Mouse (Mus musculus) forebrain, embryonic 14.5 days (tissue): Measurements from ENCODE around the gene Pgpep1. TPM values are rescaled to one million over a fixed set of nuclear protein-coding genes. Genes with fewer than 3 reads are reported as not detected.
A peak's percentile ranks its signal among the peaks of the same experiment; 100 is the strongest.

Experiments used
- ATAC-seq: fragments of 200-750 bp; cut with Nextera tagmentation; 2 replicates; pipeline ENCODE4 v1.8.0; 2017; ENCODE audit warnings: mild to moderate bottlenecking, moderate library complexity
- DNase-seq: peaks from one replicate; pipeline ENCODE4 v3.0.0-alpha.2; 2015; ENCODE audit warnings: low spot score
- H3K27ac ChIP-seq: fragments of 300-500 bp; sonication (generic); 2 replicates; pipeline ENCODE4 v1.5.1; 2014; ENCODE audit warnings: low read depth, mild to moderate bottlenecking, control low read depth, low read length, moderate library complexity
- H3K27me3 ChIP-seq: fragments of 300-500 bp; sonication (generic); replicated peaks from 2 replicates; pipeline ENCODE4 v1.6.1; 2014; ENCODE audit warnings: low read length, control low read depth, mixed read lengths; ENCODE audit not compliant: control insufficient read depth, insufficient read depth
- H3K36me3 ChIP-seq: fragments of 300-500 bp; sonication (generic); 2 replicates; pipeline ENCODE4 v1.6.1; 2014; ENCODE audit warnings: low read length, control low read depth; ENCODE audit not compliant: control insufficient read depth, insufficient read depth
- H3K4me1 ChIP-seq: fragments of 300-500 bp; sonication (generic); 2 replicates; pipeline ENCODE4 v1.6.1; 2014; ENCODE audit warnings: antibody characterized with exemption, low read length, control low read depth; ENCODE audit not compliant: control insufficient read depth, insufficient read depth
- H3K4me2 ChIP-seq: fragments of 300-500 bp; sonication (generic); 2 replicates; pipeline ENCODE4 v1.6.1; 2014; ENCODE audit warnings: mild to moderate bottlenecking, control low read depth, low read length
- H3K4me3 ChIP-seq: fragments of 300-500 bp; sonication (generic); 2 replicates; pipeline ENCODE4 v1.5.1; 2014; ENCODE audit warnings: low read depth, low read length, control low read depth
- H3K9ac ChIP-seq: fragments of 300-500 bp; sonication (generic); 2 replicates; pipeline ENCODE4 v1.6.1; 2014; ENCODE audit warnings: mild to moderate bottlenecking, low read length, control low read depth, moderate library complexity
- H3K9me3 ChIP-seq: fragments of 300-500 bp; sonication (generic); replicated peaks from 2 replicates; pipeline ENCODE4 v1.6.1; 2016; ENCODE audit warnings: low read length, control low read depth, mixed read lengths; ENCODE audit not compliant: control insufficient read depth
- WGBS: fragments of 180-500 bp; shearing (Covaris S2); extraction: QIAGEN DNeasy Blood & Tissue Kit; methylation state at CpG from one replicate; pipeline ENCODE4 v1.1.7; 2014; 5-methylcytosine and 5-hydroxymethylcytosine counted together
- polyA plus RNA-seq: library from polyadenylated mRNA; unstranded; fragments of >200 nt; fragmentation: Nextera tagmentation; extraction: Ambion mirVana; gene quantifications from 2 replicates; pipeline ENCODE4 v1.2.1, GENCODE M21; 2014

Pgpep1 gene
- polyA plus RNA-seq, 1 experiment from 2014 or later: 101 TPM

DNA sequence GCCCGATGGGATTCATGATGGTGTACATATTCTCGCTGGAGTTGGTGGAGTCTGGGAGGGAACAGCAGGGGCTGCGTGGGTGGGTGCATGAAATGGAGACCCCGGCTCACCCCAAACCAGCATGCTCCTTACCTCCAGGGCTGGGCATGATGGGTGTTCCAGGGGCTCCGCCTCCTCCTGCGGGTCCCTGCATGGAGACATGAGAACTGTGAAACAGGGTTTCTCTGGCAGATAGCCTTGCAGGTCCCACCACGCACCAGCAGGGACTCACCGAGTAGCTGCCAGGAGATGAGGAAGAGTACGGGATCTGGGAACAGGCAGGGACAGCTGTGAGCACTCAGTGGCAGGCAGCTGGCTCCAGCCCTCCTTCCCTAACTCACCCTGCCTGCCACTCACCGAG lies 61.5 kb downstream of the Pgpep1 start:
- H3K9ac ChIP-seq: peak overlapping the region; percentile 77
- peak; percentile 48 for DNase-seq
- no peaks in the 10 kb centered on the region for H3K27me3 ChIP-seq
- H3K4me2 ChIP-seq: peak overlapping the region; percentile 92
- WGBS: 14% methylated on average over 10 of the region's 10 CpGs
- 0 out of 2 replicates have a peak overlapping the region, but pooled peaks have one; percentile 9 for H3K27ac ChIP-seq
- peak overlapping the region; percentile 43 for H3K4me3 ChIP-seq
- no peaks in the 10 kb centered on the region for H3K9me3 ChIP-seq
- no peak; the same call in 1 of the 2 replicates for ATAC-seq
- H3K4me1 ChIP-seq: peaks cover 39% of the 10 kb centered on the region
- peaks cover 18% of the 10 kb centered on the region; the same call in 1 of the 2 replicates for H3K36me3 ChIP-seq

DNA sequence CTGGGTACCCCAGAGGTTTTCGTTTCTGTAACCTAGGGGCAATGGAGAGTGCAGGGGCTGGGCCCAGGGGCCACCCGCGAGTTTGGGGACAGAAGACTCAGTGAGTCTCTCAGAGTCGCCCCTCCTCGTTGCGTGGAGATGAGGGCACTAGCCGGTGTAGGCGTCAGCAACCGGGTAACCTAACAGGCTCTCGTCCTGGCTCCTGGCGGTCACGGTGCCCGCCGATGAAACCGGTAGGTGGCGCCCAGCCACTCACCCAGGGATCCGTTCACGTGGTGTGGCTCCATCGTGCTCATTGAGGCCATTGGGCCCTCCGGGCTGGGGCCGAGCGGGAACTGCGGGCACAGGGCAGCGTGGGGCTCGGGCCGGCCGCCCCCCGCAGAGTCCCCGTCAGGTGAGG lies 61.9 kb downstream of the Pgpep1 start:
- peaks cover 39% of the 10 kb centered on the region for H3K4me1 ChIP-seq
- WGBS: 2% methylated on average over 29 of the region's 29 CpGs
- peaks cover 18% of the 10 kb centered on the region; the same call in 1 of the 2 replicates for H3K36me3 ChIP-seq
- no peaks in the 10 kb centered on the region for H3K27me3 ChIP-seq
- peak overlapping the region; percentile 43 for H3K4me3 ChIP-seq
- H3K9me3 ChIP-seq: no peaks in the 10 kb centered on the region
- 0 out of 2 replicates have a peak overlapping the region, but pooled peaks have one; percentile 44 for H3K27ac ChIP-seq
- peak overlapping the region; percentile 77 for H3K9ac ChIP-seq
- peak overlapping the region; percentile 92 for H3K4me2 ChIP-seq
- ATAC-seq: peak; percentile 54
- peak; percentile 86 for DNase-seq

DNA sequence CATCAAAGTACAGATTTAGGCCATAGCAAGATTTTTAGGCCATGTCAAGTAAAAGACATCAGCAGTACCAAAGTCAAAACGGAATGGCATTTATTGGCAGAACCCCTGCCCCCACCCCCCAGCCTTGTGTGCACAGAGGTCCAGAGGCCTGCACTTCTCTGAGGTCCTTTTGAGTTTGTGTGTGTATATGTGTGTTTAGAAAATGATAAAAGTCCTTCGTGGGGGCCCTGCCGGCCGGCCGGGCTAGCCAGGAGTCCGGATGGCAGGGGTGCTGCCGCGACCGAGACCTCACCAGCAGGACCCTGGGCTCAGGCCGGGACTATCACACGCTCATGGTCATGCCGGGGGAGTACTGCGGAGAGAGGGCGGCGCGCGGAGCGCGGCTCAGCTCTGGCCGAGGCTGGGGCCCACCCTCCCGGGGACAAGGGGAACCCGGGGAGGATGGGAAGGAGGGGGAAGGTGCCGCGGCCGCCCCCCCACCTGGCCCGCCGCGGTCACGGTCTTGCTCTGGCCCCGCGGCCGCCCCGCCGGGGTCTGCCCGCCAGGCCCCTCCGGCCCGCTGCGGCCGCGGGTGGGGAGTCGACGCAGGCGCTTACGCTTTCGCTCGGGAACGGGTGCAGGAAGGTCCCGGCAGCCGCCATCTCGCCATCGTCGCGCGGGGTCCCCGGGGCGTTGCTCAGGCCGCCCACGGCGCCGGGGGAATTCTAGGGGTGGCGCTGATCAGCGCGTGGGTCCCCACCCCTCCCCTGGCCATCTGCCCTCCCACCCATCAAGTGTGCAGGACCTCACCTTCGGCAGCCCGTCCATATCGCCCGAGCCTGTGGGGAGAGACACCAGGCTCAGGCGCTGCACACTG lies 62.5 kb downstream of the Pgpep1 start:
- no peak; the same call in 1 of the 2 replicates for ATAC-seq
- peak overlapping the region; percentile 92 for H3K4me2 ChIP-seq
- no peaks in the 10 kb centered on the region for H3K9me3 ChIP-seq
- no peaks in the 10 kb centered on the region for H3K27me3 ChIP-seq
- peaks cover 15% of the 10 kb centered on the region; the same call in 1 of the 2 replicates for H3K36me3 ChIP-seq
- peak overlapping the region; percentile 77 for H3K9ac ChIP-seq
- H3K4me1 ChIP-seq: peaks cover 39% of the 10 kb centered on the region
- H3K4me3 ChIP-seq: peak overlapping the region; percentile 43
- WGBS: 8% methylated on average over 44 of the region's 68 CpGs
- H3K27ac ChIP-seq: 0 out of 2 replicates have a peak overlapping the region, but pooled peaks have one; percentile 44
- DNase-seq: no peak

DNA sequence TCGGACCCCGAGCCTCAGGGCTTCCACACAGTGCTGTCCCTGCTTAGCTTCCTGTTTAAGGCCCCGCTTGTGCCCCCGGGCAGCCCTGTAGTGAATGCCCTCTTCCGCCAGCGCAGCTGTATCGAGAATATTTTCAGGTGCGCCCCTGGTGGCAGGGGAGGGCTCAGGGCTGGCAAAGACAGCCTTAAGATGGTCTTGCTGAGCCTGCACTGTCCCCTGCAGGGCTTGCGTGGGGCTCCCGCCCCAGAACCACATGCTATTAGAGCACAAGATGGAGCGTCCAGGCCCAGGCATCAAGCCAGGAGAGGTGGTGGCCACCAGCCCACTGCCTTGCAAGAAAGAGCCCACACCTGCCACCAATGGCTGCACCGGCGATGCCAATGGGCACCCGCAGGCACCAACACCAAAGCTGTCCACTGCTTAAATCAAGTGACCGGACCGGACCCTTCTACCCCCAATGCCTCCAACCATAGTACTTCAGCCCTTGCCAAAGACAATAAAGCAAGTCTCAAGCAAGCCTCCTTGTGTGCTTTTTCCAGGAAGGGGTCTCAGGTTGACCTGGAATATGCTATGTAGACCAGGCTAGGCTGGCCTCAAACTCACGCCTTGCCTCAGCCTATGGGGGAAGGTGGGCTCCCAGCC lies 63.3 kb downstream of the Pgpep1 start:
- H3K9me3 ChIP-seq: no peaks in the 10 kb centered on the region
- H3K36me3 ChIP-seq: peaks cover 15% of the 10 kb centered on the region; the same call in 1 of the 2 replicates
- WGBS: 77% methylated on average over 17 of the region's 17 CpGs
- H3K27ac ChIP-seq: no peak overlapping the region
- H3K4me1 ChIP-seq: peaks cover 39% of the 10 kb centered on the region
- H3K27me3 ChIP-seq: no peaks in the 10 kb centered on the region
- H3K4me2 ChIP-seq: peak overlapping the region; percentile 92; the same call in 1 of the 2 replicates
- H3K9ac ChIP-seq: no peak overlapping the region
- DNase-seq: no peak
- H3K4me3 ChIP-seq: 0 out of 2 replicates have a peak overlapping the region, but pooled peaks have one; percentile 43
- ATAC-seq: no peak

Other genes with a start within 250 kb of the Pgpep1 start
- 23.9 and 30.7 TPM in 2 replicates for gene Crtc1, start 220.8 kb downstream of the Pgpep1 start, polyA plus RNA-seq
- gene Klhl26, start 183.4 kb downstream of the Pgpep1 start, polyA plus RNA-seq: 19.3 and 19.6 TPM in 2 replicates
- 84.4 and 87.4 TPM in 2 replicates for gene Tmem59l, start 173.0 kb downstream of the Pgpep1 start, polyA plus RNA-seq
- gene Crlf1, start 167.2 kb downstream of the Pgpep1 start, polyA plus RNA-seq: 1.7 and 3.2 TPM in 2 replicates
- gene Rex1bd, start 153.6 kb downstream of the Pgpep1 start, polyA plus RNA-seq: 174 and 199 TPM in 2 replicates
- gene Uba52, start 149.6 kb downstream of the Pgpep1 start, polyA plus RNA-seq: 709 and 911 TPM in 2 replicates
- 363 and 380 TPM in 2 replicates for gene Fkbp8, start 132.7 kb downstream of the Pgpep1 start, polyA plus RNA-seq
- gene Kxd1, start 132.4 kb downstream of the Pgpep1 start, polyA plus RNA-seq: 49.1 and 57.9 TPM in 2 replicates
- 15.1 TPM in 2 replicates for gene Ell, start 120.9 kb downstream of the Pgpep1 start, polyA plus RNA-seq
- 59.0 and 75.1 TPM in 2 replicates for gene Isyna1, start 66.0 kb downstream of the Pgpep1 start, polyA plus RNA-seq
- gene Ssbp4, start 51.5 kb downstream of the Pgpep1 start, polyA plus RNA-seq: 135 and 147 TPM in 2 replicates
- gene Lrrc25, start 44.2 kb downstream of the Pgpep1 start, polyA plus RNA-seq: 0.89 and 1.9 TPM in 2 replicates
- 0.16 and 0.20 TPM in 2 replicates for gene Gdf15, start 27.9 kb downstream of the Pgpep1 start, polyA plus RNA-seq
- 200 and 220 TPM in 2 replicates for gene Lsm4, start 12.9 kb upstream of the Pgpep1 start, polyA plus RNA-seq
- gene Jund, start 38.6 kb upstream of the Pgpep1 start, polyA plus RNA-seq: 87.2 and 94.0 TPM in 2 replicates
- 0.06 and 0.10 TPM in 2 replicates for gene Iqcn, start 43.1 kb upstream of the Pgpep1 start, polyA plus RNA-seq
- not detected in 2 replicates for gene Gm3336, start 58.2 kb upstream of the Pgpep1 start, polyA plus RNA-seq
- not detected in 2 replicates for gene Pde4c, start 63.3 kb upstream of the Pgpep1 start, polyA plus RNA-seq
- 330 and 371 TPM in 2 replicates for gene Rab3a, start 94.3 kb upstream of the Pgpep1 start, polyA plus RNA-seq
- gene Mpv17l2, start 100.6 kb upstream of the Pgpep1 start, polyA plus RNA-seq: 52.3 and 60.8 TPM in 2 replicates
- 57.9 and 84.9 TPM in 2 replicates for gene Pik3r2, start 116.3 kb upstream of the Pgpep1 start, polyA plus RNA-seq
- gene Mast3, start 144.7 kb upstream of the Pgpep1 start, polyA plus RNA-seq: 15.5 and 18.6 TPM in 2 replicates
- 0.22 TPM in 1 of 2 replicates, not detected in the other for gene Il12rb1, start 148.1 kb upstream of the Pgpep1 start, polyA plus RNA-seq
- 6.8 and 7.4 TPM in 2 replicates for gene Arrdc2, start 179.3 kb upstream of the Pgpep1 start, polyA plus RNA-seq
- gene Kcnn1, start 202.9 kb upstream of the Pgpep1 start, polyA plus RNA-seq: 7.3 and 11.3 TPM in 2 replicates
- gene Ccdc124, start 213.5 kb upstream of the Pgpep1 start, polyA plus RNA-seq: 177 and 182 TPM in 2 replicates
- gene Slc5a5, start 232.4 kb upstream of the Pgpep1 start, polyA plus RNA-seq: 0.60 and 0.89 TPM in 2 replicates
- gene Rpl18a, start 237.0 kb upstream of the Pgpep1 start, polyA plus RNA-seq: 2,846 and 4,258 TPM in 2 replicates
- gene Map1s, start 245.5 kb upstream of the Pgpep1 start, polyA plus RNA-seq: 33.9 and 50.8 TPM in 2 replicates